Comparison of ENCODE assay signal across 15 mouse cellular contexts in the genomic region with DNA sequence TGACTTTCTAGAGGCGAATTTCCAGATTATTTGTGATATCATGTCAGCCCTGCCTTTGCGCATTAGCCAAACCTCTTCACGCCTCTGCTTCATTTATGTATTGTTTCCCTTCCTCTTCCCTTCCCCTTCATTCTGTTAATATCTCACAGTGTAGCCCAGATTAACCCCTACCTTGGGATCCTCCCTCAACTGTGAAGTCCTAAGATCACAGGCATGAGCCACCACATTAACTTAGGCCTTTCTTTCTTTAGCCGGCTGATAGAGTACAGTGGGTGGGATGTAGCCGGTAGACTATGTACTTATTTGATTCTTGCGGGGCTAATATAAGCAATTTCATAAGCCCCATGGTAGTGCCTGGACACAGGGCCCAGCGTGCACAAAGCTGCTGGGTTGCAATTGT.
"Had no signal": no experiment of that assay in that cellular context is flagged by ENCODE, and none has a peak within 500 bp of the region (broad histone marks: within the 10 kb centered on the region; RNA-seq: fewer than 3 reads in every experiment).

No protein-coding gene starts in this region.

- H3K9me3 ChIP-seq: intestine, embryonic 15.5 days; liver, embryonic 13.5 days; midbrain, embryonic 12.5 days; midbrain, embryonic 15.5 days; neural tube, embryonic 12.5 days; neural tube, embryonic 15.5 days; stomach, embryonic 15.5 days had no signal

- H3K4me3 ChIP-seq: intestine, embryonic 15.5 days; liver, embryonic 13.5 days; midbrain, embryonic 12.5 days; midbrain, embryonic 15.5 days; neural tube, embryonic 12.5 days; neural tube, embryonic 15.5 days; stomach, embryonic 15.5 days had no signal

- H3K36me3 ChIP-seq: intestine, embryonic 15.5 days; liver, embryonic 13.5 days; midbrain, embryonic 12.5 days; midbrain, embryonic 15.5 days; neural tube, embryonic 12.5 days; neural tube, embryonic 15.5 days; stomach, embryonic 15.5 days had no signal

- ATAC-seq: hindbrain, embryonic 16.5 days; intestine, embryonic 15.5 days; midbrain, embryonic 15.5 days had no signal

- H3K27ac ChIP-seq: intestine, embryonic 15.5 days; kidney, postnatal 0 days; liver, embryonic 13.5 days; macrophage; midbrain, embryonic 12.5 days; midbrain, embryonic 15.5 days; neural tube, embryonic 12.5 days; neural tube, embryonic 15.5 days; stomach, embryonic 15.5 days had no signal

- DNase-seq: liver, embryonic 13.5 days; lung, adult 2 months; right cerebral cortex, adult 18-20 months; right cerebral cortex, postnatal 14 days; right cerebral cortex, postnatal 4 days; thymus, postnatal 25 days had no signal

- H3K27me3 ChIP-seq: intestine, embryonic 15.5 days; liver, embryonic 13.5 days; midbrain, embryonic 12.5 days; midbrain, embryonic 15.5 days; neural tube, embryonic 12.5 days; neural tube, embryonic 15.5 days; stomach, embryonic 15.5 days had no signal

- H3K4me2 ChIP-seq: intestine, embryonic 15.5 days; liver, embryonic 13.5 days; midbrain, embryonic 12.5 days; midbrain, embryonic 15.5 days; neural tube, embryonic 12.5 days; neural tube, embryonic 15.5 days; stomach, embryonic 15.5 days had no signal

- H3K9ac ChIP-seq: intestine, embryonic 15.5 days; liver, embryonic 13.5 days; midbrain, embryonic 12.5 days; midbrain, embryonic 15.5 days; neural tube, embryonic 12.5 days; neural tube, embryonic 15.5 days; stomach, embryonic 15.5 days had no signal

- H3K4me1 ChIP-seq: intestine, embryonic 15.5 days; liver, embryonic 13.5 days; neural tube, embryonic 12.5 days; stomach, embryonic 15.5 days had no signal
